Mouse (Mus musculus) thymus, postnatal 25 days (tissue): Measurements from ENCODE around the gene Dnaja3.

Source experiments
- DNase-seq: peaks from one replicate; pipeline ENCODE4 v3.0.0; 2022

The Dnaja3 gene

DNA sequence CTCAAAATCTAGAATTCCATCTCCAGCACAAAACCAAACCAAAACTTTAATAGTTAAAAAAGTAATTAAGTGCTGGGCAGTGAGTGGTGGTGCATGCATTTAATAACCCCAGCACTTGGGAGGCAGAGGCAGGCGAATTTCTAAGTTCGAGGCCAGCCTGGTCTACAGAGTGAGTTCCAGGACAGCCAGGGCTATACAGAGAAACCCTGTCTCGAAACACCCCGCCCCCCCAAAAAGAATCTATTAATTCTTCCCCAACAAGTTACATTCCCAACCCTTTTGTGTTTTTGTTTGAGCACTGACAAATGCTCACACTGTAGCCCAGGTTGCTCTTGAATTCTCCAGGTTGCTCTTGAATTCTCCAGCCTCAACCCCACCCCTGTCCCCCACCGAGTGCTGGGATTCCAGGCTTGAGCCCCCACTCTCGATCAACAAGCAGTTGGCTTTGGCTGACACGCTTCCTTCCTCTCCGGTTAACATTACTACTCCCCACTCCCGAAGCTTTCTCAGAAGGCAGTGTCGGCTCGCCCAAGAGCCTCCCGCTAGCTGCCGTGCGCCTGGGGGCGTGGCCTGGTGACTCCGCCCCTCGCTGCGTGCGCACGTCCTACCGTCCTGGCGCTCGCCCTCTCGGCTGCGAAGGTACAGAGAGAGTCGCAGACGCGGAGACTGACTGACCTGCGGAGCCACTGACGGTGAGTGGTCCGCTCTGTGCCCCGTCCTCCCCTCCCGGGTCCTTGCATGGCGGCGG, 86.2 kb downstream of the Dnaja3 start, which contains the start of gene Hmox2:
Gene Hmox2 (plus strand): TSS at position 582 of the 748 bp plus-strand sequence.
- DNase-seq: peak; percentile 97

DNA sequence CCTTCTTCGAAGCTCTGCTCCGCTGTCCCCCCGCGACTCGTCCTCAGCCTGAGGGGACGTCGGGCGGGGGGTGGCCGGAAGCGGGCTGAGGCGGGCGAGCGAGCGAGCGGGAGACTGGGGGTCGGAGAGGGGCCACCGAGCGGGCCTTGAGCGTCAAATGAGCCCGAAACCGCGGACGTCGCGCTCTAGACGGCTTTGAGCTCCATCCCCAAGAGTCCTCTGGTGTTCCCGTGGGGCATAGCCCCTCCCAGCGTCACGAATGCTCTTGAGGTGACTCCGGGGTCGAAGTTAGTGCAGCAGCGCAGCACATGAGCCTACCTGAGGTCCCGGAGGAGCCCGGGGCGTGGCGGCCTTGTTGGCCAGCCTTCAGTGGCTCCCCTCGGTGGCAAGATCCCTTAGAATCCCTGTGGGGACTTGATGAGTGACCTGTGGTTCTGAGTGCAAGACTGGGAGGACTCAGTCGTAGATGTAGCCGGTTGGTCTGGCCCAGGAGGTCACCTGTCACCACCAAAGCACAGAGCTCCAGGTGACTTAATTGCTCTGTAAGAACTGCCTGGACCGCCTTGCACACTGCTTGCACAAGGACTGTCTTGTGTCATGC, 86.8 kb downstream of the Dnaja3 start:
- no peak for DNase-seq

DNA sequence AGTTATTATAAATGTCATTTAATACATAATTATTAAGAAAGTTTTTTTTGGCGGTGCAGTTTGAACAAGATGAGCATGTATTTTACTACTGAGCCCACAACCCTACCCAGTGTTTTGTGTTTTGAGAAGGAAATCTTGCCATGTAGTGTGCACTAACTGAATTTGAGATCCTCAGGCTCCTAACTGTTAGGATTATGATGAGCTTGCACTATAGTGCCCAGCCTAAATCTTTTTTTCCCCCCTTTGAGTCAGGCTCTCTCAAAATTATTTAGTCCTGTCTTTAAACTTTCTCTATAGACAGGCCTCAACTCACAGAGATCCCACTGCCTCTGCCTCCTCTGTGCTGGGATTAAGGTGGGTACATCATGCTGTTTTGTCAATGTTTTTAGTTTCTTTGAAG, 87.7 kb downstream of the Dnaja3 start:
- DNase-seq: no peak

DNA sequence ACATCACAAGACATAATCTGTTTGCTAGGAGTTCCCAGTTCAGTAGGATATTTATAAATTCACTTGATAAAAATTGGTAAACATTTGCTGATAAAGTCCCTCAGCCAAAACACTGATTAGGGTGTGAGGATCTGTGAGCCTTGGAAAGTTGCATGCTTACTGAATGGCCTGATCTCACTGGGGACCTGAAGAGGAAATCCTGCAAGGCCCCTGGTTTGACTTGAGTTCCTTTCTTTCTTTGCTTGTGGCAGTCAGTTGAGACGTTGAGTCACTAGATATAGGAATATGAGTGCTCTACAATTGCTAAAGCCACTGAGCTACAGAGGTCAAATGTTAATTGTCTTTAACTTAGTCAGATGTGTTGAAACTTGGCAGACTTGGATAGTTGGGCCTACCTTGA, 88.2 kb downstream of the Dnaja3 start:
- no peak for DNase-seq

- DNase-seq: no peak
Observed at GRCm38 (mm10) chr16:4730776-4731358, 91.1 kb downstream of the Dnaja3 start.

DNA sequence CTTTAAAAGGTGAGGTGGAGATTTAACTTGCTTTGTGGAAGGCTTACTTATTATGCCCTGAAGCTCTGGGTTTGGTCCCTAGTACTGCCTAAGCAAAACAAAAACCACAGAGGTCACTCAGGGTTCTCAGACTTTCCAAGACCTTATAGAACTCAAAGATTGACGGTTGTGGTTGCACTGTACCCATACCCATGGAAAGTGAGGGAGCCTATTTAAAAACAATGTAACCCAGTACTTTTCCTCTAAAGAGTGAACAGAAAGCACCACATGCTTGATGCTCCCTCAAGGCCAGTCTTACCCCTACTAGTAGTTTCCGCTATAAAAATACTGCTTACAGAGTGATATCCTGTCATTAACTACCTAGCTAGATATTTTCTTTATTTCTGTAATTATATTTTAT, 96.5 kb downstream of the Dnaja3 start:
- no peak for DNase-seq

DNA sequence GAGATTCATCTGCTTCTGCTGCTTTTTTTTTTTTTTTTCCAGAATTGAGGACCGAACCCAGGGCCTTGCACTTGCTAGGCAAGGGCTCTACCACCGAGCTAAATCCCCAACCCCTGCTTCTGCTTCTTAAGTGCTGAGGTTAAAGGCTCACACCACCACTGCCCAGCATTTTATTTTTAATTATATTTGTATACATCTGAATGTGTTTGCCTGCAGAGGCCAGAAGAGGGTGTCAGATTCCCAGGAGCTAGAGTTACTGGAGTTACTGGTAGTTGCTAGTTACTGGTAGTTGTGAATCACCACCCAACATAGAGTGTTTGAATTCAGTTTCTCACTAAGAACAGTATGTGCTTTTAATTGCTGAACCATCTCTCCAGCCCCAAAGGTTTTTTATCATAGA, 100.2 kb downstream of the Dnaja3 start:
- DNase-seq: no peak

GRCm38 (mm10) chr16:4742186-4742585, 102.4 kb downstream of the Dnaja3 start:
- no peak for DNase-seq

DNA sequence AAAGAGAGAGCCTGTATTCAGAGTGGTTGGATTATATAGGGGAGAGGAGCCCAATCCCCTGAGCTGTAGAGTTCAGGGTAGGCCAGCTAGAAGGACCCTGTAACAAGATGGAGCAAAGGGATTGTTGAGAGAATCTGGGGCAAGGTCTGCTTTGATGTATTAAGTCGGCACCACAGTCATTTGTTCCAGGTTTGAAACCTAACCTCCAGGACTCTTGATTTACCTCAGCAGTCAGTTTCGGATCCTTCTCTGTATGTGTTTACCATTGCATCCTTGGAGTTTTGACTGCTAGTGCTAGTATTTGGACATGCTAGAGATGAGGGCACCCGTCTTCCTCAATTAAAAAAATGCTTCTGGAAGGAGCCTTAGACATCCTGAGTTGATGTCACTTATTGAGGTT, 112.4 kb downstream of the Dnaja3 start:
- no peak for DNase-seq

GRCm38 (mm10) chr16:4754045-4754444, 114.3 kb downstream of the Dnaja3 start:
- no peak for DNase-seq

GRCm38 (mm10) chr16:4756660-4757335, 117.0 kb downstream of the Dnaja3 start:
- peak; percentile 21 for DNase-seq
